Mouse (Mus musculus): Measurements from ENCODE around the gene Nfya.

- TF ChIP-seq CTCF (conservative IDR thresholded peaks at IDR 0.05 in 1 of 2, IDR thresholded peaks at IDR 0.05 in 1 of 2; ENCODE audit: low read depth in 2 of 2, low read length in 2 of 2) (no peak), USF1 (IDR thresholded peaks at IDR 0.05; ENCODE audit: low read depth, low read length) (no peak), EP300 (IDR thresholded peaks at IDR 0.05; ENCODE audit: low read length) (no peak), POLR2AphosphoS2 (IDR thresholded peaks at IDR 0.05; ENCODE audit: low read depth, low read length) (no peak), ZMIZ1 (IDR thresholded peaks at IDR 0.05; ENCODE audit: low read depth, low read length) (no peak), JUND (conservative IDR thresholded peaks at IDR 0.05; ENCODE audit: low read depth, low read length) (no peak), E2F4 (IDR thresholded peaks at IDR 0.05; ENCODE audit: insufficient replicate concordance, low read depth, low read length) (no peak), MAFK (IDR thresholded peaks at IDR 0.05; ENCODE audit: insufficient replicate concordance, low read length) (no peak), POLR2A (IDR thresholded peaks at IDR 0.05; ENCODE audit: low read depth, low read length) (no peak), HCFC1 (IDR thresholded peaks at IDR 0.05; ENCODE audit: low read depth, low read length) (no peak)
Measured at GRCm38 (mm10) chr17:48411241-48411640, 1.5 kb upstream of the Nfya start.
